Mouse (Mus musculus) heart, postnatal 36 days (tissue): ENCODE measurements at regions not wholly inside any gene's neighbourhood (a gene's known extent, or its start where the extent isn't known, plus 50 kb on each side); places are given as distances from the start of the nearest gene placed in this dataset.
A peak's percentile ranks its signal among the peaks of the same experiment; 100 is the strongest.

ENCODE experiments used
- DNase-seq, 2 experiments: peaks; one replicate each; pipeline ENCODE4 v3.0.0; 2021 to 2022
- intact Hi-C: fragments of 180-260 bp; cut with DNase I; formaldehyde crosslinking; loops from one replicate; pipeline ENCODE4 v1.15.1; 2025

DNA sequence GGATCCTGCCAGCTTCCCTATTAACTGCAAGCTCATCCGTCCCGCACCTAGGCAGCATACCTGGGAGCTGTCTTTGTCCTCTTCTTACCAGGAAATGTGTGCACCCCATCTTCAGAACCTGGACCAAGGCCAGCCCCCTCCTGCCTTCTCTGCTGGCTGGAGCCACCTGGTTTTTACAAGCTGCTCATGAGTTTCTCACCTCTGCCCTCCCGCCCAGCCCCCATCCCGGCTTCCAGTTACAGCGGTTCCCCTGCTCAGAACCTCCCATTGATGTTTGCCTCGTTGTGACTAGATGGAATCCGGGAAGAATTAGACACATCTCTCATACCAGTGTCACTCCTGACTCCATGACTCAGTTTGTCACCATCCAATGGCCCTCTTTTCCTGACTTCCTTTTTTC is 179.1 kb upstream of the Sulf2 start:
- DNase-seq, result no peak
- intact Hi-C loops, result no loop called here

DNA sequence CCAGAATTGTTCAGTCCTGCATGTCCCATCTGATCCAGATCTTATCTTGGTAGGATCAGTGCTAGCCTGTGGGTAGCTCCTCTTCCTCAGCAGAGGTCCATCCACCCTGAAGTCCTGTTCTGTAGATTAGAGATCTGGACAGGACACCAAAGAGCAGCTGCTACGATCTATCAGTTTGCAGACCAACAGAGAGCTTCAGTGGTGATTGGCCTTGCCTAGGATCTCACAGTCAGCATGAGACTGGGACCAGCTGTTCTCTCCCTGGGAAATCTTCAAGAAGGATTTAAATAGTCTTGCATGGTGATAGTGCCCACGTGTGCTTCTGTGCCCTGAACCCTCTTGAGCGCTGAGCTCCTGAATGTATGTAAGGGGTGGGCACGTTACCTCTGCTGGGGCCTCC is 178.4 kb upstream of the Sulf2 start:
- DNase-seq, result no peak
- intact Hi-C loops, result no loop called here

DNA sequence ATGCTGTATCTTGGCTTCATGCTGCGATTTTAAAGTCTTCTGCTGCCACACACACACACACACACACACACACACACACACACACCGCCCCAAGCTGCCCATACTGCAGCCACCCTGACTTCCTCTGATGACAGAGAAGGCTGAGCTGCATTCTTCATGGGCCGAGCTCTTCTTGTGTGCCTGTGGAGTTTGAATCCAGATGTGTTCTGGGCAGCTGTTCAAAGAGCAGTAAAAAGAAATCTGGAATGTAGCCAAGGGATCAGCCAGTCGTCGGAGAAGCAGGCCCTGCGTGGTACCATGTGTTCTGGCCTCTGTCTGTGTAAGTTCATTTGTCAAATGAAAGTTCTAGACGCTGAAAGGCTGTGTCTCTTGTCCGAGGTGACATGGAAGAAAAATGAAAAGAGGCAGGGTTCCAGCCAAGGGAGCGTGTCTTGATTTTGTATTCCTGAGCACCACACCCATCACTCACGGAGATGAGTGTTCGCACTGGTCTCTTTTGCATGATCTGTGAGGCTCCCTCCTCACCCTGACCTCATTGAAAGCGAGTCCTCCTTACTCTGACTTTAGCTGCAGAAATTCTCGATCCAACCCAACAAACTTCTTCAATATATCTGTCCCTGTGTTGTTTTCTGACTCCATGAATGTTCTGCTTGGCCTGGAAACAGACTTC is 177.4 kb upstream of the Sulf2 start:
- DNase-seq, result no peak
- intact Hi-C loops, result no loop called here

DNA sequence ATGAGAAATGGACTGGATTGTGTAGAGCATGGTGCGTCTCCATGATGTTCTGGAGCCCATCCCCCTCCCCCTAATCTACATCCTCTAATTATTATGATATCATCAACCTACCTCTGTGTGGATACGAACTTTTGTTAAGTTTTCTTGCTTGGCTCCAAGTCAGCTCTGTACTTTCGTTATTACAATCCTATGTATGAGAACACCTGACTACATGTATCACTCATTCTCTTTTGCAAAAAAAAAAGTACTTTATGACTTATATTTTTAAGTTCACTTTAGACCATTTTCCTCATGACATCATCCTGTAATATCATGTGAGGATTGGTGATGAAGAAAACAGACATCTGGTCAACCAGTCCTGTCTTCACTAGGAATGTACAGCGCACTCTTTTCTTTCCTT is 175.7 kb upstream of the Sulf2 start:
- DNase-seq, result no peak
- intact Hi-C loops, result no loop called here

DNA sequence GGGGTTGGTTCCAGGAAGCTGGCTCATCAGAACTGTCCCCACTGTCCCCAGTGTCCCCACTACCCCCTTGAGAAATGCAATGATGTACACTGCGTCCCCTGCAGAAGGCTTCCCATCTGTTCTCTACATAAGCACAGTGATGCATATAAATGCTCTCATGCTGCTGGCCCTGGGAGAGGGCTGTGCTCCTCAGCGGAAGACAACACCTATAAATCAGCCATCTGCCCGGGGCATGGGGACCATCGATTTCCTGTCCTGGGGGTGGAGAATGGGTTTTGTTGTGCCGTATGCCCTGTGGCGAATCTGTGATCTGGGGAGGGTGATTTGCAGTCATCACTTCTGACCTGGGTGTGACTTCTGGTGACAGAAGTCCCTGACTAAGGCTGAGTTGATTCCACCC is 174.9 kb upstream of the Sulf2 start:
- intact Hi-C loops, result no loop called here
- no peak for DNase-seq

DNA sequence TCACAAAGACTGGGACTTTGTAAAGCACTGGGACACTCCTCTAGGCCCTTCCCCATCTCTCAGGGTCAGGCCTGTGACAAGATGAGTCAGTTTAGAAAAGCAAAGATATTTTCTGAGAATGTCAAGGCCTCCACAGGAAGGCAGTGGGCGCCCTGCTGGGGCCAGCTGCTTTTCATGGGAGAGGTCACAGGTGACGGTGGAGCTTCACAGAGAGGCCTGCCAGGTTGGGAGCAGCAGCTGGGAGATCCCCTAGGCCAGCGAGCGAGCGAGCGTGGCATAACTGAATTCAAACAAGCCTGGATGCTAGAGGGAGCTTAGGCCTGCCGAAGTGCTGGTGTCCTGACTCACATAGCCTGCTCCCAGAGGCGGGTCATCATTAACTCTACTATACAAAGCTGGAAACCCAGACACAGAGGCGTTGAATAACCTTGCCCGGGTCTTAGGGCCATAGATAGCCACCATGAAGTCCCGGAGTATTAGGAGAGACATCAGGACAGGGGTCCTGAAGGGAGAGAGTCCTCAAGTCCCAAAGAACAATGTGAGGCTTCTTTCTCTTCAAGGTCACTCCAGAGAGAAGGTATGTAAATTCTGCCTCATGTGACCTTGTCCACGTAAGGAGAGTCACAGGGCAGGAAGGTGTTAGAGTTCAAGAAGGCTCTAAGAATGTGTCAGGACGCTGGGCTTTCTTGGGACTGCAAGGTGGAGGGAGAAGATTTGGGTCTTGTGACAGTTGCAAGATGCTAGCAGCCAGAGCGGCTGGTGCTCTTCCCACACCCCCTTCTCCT is 174.3 kb upstream of the Sulf2 start:
- intact Hi-C loops, result no loop called here

DNA sequence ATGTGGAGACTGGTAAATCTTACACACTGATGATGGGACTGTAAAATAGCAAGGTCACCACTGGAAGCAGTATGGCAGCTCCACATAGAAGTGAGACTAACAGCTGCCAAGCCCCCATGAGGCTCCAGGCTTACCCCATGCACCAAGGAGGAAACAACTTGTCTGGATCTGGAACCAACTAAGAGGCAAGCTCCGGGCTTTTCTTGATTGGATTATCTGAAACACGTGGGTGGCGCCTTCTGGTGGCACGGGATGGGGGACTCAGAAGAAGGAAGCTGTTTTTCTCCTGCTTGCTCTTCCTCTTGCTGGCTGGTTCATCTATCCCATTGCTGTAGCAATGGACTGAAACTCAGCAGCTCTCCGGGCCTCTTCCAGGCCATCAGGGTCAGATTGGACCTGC is 171.5 kb upstream of the Sulf2 start:
- no peak for DNase-seq
- intact Hi-C loops, result no loop called here

More for the DNA sequence above, 174.3 kb upstream of the Sulf2 start:
- no peak for DNase-seq

DNA sequence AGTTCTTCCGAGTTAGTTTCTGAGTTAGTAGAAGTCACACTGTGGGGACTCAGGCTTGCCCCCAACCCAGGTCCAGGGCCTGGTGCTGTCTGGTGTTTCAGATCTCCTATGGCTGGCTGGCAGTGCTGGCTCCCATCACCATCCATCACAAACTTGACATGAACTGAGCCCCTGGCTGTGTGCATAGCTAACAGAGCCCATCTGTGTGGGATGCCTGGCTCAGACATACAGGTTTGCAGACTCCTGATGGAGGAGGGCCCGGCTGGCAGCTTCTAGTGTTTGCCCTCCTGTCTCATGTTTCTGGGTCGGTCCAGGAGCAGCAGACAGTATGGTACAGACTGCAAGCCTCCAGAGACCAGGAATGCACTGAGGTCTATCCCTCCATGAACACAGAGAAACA is 169.5 kb upstream of the Sulf2 start:
- intact Hi-C loops, result no loop called here

DNA sequence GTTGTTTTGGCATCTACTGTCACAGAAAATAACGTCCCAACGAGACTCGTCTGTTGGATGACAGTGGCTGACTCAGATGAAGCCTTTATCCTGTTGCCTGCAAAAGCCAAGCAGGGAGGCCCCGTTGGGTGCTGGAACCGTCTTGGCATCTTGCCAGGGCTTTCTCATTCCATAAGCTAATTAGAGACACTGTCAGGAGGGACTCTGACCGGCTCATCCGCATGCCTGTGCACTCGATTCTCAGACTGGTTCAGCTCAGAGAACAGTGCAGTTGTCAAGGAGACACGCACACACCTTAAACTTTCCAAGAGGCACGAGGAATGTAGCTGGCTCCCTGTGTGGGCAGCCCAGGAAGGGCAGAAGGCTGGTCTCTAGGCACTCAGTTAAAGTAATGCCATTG is 169.0 kb upstream of the Sulf2 start:
- DNase-seq, result no peak
- intact Hi-C loops, result no loop called here

More for the DNA sequence above, 169.5 kb upstream of the Sulf2 start:
- DNase-seq, result no peak

DNA sequence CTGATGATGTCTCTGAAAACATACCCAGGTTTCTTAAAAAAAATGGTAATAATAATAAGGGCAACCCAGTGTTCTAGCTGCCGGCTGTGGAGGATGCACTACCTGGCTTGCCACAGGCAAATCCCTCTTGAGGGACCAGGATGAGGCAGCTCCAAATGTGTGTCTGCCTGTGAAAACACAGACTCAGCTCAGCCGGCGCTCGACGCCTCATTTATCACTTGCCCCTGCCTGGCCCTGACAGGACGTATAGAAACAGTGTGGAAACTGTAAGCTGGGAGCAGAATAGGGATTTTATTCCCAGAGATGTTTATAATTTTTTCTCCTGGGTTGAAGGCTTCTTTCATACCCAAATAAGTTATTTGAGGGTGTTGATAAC is 167.2 kb upstream of the Sulf2 start:
- intact Hi-C loops, result no loop called here
- no peak for DNase-seq

DNA sequence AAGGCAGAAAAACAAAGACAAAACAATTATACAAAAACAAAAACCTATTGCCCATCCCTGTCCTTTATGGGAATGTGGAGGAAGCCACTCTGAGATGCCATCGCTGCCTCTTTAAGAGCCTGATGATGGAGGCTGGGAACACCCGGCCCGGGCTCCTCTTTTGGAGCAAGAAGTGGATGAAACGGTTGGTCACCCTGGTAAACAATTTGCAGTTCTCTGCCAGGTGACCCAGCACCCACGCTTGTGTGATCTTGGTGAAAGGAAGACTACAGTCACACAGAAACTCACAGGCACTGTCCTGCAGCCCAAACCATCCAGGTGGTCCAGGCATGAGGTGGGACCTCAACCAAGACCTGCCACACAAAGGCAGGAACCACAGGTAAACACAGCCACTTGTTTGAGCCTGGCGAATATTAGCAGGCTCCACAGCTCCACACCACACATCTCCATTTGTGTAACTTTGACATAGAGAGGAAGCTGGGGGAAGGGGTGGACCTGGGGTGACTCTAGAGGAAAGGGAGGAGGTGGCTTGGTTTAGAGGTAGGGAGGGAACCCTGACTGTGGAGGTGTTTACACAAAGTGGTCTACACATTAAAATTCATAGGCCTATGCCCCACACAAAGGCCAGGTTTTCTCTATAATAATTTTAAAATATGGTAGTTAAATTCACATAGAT is 166.7 kb upstream of the Sulf2 start:
- intact Hi-C loops, result no loop called here
- DNase-seq, result no peak

DNA sequence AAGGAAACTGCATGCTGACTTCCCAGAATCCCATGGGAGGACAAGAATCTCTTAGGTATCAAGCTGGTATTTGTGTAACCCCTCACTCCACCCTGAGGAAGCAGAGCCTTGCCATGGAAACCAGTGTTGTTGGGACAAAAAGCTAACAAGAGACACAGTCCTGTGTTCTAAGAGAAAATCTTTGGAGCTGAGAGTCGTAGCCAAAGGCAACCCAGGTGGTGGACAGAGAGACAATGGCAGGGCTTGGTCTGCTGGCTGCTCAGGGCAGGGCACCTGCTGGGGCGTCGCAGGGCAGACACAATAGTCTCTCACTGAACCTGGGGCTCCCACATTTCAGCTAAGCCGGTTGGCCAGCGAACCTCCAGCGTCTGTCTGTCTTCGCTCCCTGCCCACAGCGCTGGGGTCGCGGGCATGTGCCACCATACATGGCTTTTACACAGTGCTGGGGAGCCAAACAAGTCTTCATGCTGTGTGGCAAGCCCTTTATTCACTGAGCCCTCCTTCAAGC is 161.0 kb upstream of the Sulf2 start:
- DNase-seq, result no peak
- intact Hi-C loops, result no loop called here

DNA sequence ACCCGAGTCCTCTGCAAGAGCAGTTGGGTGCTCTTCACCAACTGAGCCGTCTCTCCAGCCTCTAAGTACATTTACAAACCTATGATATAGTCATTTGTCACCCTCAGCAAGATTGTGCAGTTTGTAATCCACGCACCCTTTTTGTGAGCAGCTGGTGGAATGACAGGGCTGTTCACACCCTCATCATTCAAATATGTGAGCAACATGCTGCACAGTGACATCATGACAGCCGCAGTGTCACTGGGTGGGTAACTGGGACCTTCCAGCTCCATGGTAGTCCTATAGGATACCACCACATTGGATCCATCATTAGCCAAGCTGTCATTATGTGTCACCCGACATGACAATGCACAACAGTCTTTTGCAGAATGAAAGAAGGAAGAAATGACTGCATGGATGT is 155.0 kb upstream of the Sulf2 start:
- intact Hi-C loops, result no loop called here
- DNase-seq, result no peak

DNA sequence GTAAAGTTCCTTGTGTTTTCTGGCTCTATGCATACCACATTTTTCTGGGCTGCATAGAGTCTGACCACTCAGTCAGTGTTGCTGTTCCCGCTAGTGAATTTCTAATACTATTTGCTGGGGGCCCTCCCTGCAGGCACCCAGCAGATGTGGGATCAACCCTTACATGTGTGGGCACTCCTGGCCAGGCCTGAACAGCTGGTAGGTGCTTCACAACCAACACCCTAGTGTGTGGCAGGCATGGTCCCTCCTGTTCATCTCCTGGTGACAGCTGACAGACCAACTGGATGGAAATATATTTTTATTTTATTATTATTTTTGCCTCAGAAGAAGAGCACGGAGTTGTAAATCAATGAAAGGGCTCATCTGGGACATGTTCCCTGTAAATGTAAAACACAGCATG is 154.4 kb upstream of the Sulf2 start:
- DNase-seq, result no peak
- intact Hi-C loops, result no loop called here

DNA sequence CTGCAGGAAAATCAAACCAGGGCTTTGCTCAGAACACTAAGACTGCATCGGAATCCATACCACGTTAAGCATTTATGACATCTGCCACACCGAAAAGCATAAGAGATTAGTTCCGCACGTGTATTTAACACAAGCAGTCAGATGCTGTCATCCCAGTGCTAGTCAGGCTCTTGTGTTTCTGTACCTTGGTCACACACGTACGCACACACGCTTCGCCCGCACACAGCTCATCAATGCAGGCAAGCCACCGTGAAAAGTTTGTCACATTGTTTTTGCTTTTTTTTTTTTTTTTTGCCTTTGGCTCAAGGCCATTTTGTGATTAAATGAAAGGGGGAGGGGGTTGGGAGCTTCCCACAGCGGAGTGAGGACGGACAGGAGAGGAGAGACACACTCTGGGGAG is 152.1 kb upstream of the Sulf2 start:
- intact Hi-C loops, result no loop called here
- DNase-seq, result no peak

DNA sequence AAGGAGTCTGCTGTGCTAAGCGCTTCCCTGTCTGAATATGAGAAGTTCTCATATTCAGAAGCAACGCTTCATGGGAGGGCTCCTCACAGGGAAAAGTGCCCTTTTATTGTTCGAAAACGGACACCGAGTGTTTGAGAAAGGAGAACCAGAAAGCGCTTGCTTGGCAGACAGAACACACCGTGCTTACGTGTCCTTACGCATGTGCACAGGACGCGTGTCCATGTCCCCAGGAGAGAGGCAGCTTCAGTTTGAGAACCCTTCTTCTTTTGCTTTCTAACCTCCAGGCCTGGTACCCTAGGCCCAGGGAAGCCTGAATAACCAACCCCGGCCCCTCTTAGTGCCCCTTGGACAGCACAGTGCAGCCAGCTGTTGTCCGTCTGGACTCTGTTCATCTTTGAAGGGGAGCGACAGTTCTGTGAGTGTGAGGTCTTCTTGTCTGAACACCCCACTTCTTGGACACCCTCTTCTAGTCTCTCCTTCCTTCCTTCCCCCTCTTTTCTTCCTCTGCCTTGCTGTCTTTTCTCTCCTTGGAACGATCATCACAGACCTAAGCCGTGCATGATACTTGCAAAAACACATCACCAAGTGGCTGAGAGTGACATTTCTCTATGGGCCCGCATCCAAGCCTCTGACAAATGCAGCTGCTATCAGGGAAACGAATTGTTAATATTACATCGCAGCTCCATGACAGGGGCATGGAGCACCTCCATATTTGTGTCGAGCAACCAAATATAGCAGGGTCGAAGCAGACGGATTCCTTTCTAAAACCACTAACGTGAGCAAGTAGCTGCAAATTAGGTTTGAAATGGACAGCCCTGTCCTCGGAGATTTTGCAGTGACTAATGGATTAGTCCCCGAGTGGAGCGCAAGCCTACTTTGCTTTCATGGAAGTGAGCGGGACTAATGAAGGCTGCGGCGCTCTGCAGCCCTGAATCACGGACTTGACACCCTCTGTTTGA is 149.9 kb upstream of the Sulf2 start:
- intact Hi-C loops, result no loop called here
- DNase-seq, result no peak

DNA sequence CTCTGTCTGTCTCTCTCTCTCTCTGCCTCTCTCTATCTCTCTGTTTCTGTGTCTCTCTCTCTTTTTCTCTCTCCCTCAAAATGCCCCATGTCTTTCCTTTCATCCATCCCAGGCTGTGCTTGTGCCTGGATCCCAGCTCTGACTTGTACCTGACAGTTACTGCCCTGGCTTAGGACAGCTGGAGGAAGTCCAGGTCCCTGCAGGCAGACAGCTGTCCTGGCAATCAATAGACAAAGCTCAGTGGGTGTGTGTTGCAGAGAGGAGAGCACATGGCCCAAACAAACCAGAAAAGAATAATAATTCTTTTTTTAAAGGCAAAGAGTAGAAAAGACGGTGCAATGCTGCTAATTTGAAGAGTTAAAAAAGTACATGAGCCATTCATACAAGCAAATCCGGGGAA is 148.4 kb upstream of the Sulf2 start:
- no peak for DNase-seq
- intact Hi-C loops, result loop anchor here (5.0 kb wide), 2 partner anchors 147 to 258 kb away; partner anchors contain the start of gene Sulf2

DNA sequence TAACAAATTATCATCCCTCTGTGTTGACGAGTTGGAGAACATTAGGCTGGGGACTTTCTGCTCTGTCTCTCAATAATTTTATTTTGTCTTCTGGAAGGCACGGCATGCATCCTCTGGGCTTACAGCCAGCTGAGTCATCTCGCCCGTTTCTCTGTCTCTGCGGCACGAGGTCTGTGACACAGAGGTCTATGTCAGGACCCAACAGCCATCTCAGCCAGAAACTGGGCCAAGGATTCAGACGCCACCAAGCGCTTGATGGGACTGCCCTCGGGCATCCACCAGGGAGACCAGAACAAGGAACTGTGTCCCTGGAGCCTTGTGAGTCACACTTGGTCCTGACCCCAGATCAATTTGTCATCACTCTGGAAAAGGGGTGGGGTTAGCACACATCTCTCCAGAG is 145.7 kb upstream of the Sulf2 start:
- peak; percentile 64 to 67 for DNase-seq
- intact Hi-C loops, result loop anchor here (5.0 kb wide), 2 partner anchors 144 to 261 kb away; partner anchors contain the start of gene Sulf2

DNA sequence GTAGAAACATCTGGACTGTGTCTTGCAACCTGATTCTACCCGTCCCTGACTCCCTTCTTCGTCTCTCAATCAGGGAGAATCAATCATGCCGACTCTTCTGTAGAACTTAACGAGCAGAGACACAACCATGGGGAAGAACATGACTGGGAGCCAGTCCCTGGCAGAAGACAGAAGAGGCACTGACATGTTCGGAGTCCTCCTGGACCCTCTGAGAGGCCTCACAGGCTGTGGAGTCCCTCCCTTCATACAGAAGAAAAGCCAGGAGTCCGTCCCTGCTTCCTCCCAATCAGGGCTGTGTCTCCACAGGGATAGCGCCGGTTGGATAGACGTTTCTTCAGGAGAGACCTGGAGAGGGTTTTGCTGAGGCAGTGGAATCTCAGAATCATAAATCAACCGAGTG is 139.2 kb upstream of the Sulf2 start:
- intact Hi-C loops, result no loop called here

DNA sequence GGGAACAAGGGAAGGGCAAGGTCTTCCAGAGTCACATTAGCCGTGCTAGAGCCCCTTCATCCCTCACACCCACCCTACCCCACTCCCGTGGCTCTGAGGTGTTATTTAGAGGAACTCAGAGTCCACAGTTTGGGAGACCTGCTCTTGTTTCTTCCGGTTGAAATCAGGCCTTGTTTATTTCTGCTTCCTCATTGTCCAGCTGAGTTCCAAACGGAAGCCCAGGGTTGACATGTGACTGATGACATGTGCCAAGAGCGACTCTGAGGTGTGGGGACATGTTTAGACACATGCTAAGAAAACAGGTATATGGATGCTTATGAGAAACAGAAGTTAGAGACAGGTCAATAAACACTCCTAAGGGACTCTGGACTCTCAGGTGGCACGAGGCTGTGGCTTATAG is 137.5 kb upstream of the Sulf2 start:
- intact Hi-C loops, result no loop called here
- no peak for DNase-seq

More for the DNA sequence above, 139.2 kb upstream of the Sulf2 start:
- no peak for DNase-seq
